8 mouse cellular contexts compared by ENCODE assay signal in genomic region chr1:91413536-91413897, GRCm38 (mm10). TPM values are rescaled to one million over a fixed set of nuclear protein-coding genes. Genes with fewer than 3 reads are reported as not detected.
A peak's percentile ranks its signal among the peaks of the same experiment; 100 is the strongest.
DNase-seq lines count a peak whose midpoint lies in the region; ATAC-seq and TF ChIP-seq lines count a peak whose summit lies in the region.

No protein-coding gene starts in this region.

- H3K27ac ChIP-seq in ES-Bruce4 (ENCODE audit: insufficient read depth, low read length): peak overlapping the region; percentile 54
- peak overlapping the region; percentile 96 for H3K27ac ChIP-seq in hindbrain, embryonic 10.5 days
- peak overlapping the region; percentile 64 for H3K27ac ChIP-seq in limb, embryonic 14.5 days (replicated peaks; ENCODE audit: low read depth, low read length)

- no peak for TF ChIP-seq EP300 in ES-Bruce4 (IDR thresholded peaks at IDR 0.05; ENCODE audit: insufficient read depth, low read depth, low read length)

- TF ChIP-seq CTCF in ES-Bruce4 (IDR thresholded peaks at IDR 0.05; ENCODE audit: low read depth, low read length): no peak

- H3K9ac ChIP-seq in ES-Bruce4 (ENCODE audit: low read depth, poor library complexity, severe bottlenecking): 0 out of 2 replicates have a peak overlapping the region, but pooled peaks have one; percentile 7
- peak overlapping the region; percentile 48; the same call in 1 of the 2 replicates for H3K9ac ChIP-seq in limb, embryonic 14.5 days (ENCODE audit: low read depth, low read length, severe bottlenecking)

- H3K27me3 ChIP-seq in ES-Bruce4 (ENCODE audit: control insufficient read depth, insufficient read depth, low read length, poor library complexity, severe bottlenecking): no peaks in the 10 kb centered on the region
- H3K27me3 ChIP-seq in hindbrain, embryonic 10.5 days (ENCODE audit: insufficient read depth, poor library complexity, severe bottlenecking): peaks cover 6% of the 10 kb centered on the region; the same call in 1 of the 2 replicates
- no peaks in the 10 kb centered on the region for H3K27me3 ChIP-seq in limb, embryonic 14.5 days (ENCODE audit: control insufficient read depth, insufficient read depth, low read length)

- peak; percentile 36 for DNase-seq in gastrocnemius, adult 18-20 months (ENCODE audit: low spot score)
- no peak for DNase-seq in gastrocnemius, adult 8-10 months (ENCODE audit: low spot score in 2 of 2)
- DNase-seq in hindbrain, embryonic 10.5 days (ENCODE audit: low spot score): no peak
- DNase-seq in limb, embryonic 14.5 days (ENCODE audit: low spot score): no peak
- DNase-seq in testis, postnatal 14 days (ENCODE audit: low spot score): peak; percentile 31
- no peak for DNase-seq in gastrocnemius, postnatal 25 days
- no peak for DNase-seq in layer of hippocampus, postnatal 10 days (ENCODE audit: low spot score in 2 of 2)

- H3K36me3 ChIP-seq in ES-Bruce4 (ENCODE audit: control insufficient read depth, insufficient read depth, low read length, poor library complexity, severe bottlenecking): no peaks in the 10 kb centered on the region
- H3K36me3 ChIP-seq in hindbrain, embryonic 10.5 days: peaks cover 19% of the 10 kb centered on the region
- no peaks in the 10 kb centered on the region; the same call in 1 of the 2 replicates for H3K36me3 ChIP-seq in limb, embryonic 14.5 days (ENCODE audit: control insufficient read depth, insufficient read depth, low read length)

- no peaks in the 10 kb centered on the region for H3K4me1 ChIP-seq in ES-Bruce4 (ENCODE audit: control insufficient read depth, insufficient read depth, low read length)
- peaks cover 65% of the 10 kb centered on the region for H3K4me1 ChIP-seq in hindbrain, embryonic 10.5 days (replicated peaks)
- peaks cover 26% of the 10 kb centered on the region for H3K4me1 ChIP-seq in limb, embryonic 14.5 days (ENCODE audit: control insufficient read depth, insufficient read depth, low read length)

- TF ChIP-seq POLR2A in ES-Bruce4 (IDR thresholded peaks at IDR 0.05; ENCODE audit: insufficient read depth, low read length): no peak
- TF ChIP-seq POLR2A in limb, embryonic 14.5 days (IDR thresholded peaks at IDR 0.05; ENCODE audit: borderline replicate concordance, extremely low read depth, insufficient read depth, insufficient read length): no peak

- H3K4me2 ChIP-seq in limb, embryonic 14.5 days (replicated peaks; ENCODE audit: low read depth, low read length, severe bottlenecking): peak overlapping the region; percentile 99

- under 1% methylated on average over 14 of the region's 14 CpGs for WGBS in hindbrain, embryonic 10.5 days
- WGBS in limb, embryonic 14.5 days: 0% methylated on average over 14 of the region's 14 CpGs

- no peaks in the 10 kb centered on the region for H3K9me3 ChIP-seq in ES-Bruce4 (replicated peaks; ENCODE audit: control insufficient read depth, insufficient read depth, low read length, poor library complexity, severe bottlenecking)
- no peaks in the 10 kb centered on the region for H3K9me3 ChIP-seq in hindbrain, embryonic 10.5 days
- no peaks in the 10 kb centered on the region for H3K9me3 ChIP-seq in limb, embryonic 14.5 days (ENCODE audit: control insufficient read depth, low read length)

- ATAC-seq in limb, embryonic 14.5 days (ENCODE audit: low FRiP score, low read depth): no peak

- peak overlapping the region; percentile 80 for H3K4me3 ChIP-seq in ES-Bruce4 (ENCODE audit: low read depth, low read length)
- peak overlapping the region; percentile 78 for H3K4me3 ChIP-seq in hindbrain, embryonic 10.5 days
- peak overlapping the region; percentile 82 for H3K4me3 ChIP-seq in limb, embryonic 14.5 days (replicated peaks; ENCODE audit: low read length)

RNA-seq across cellular contexts. Expression of gene Hes6, which starts 0.3 kb away (rescaled TPM):
- 1 to 10 TPM; 6.0 to 6.4 TPM for total RNA-seq in gastrocnemius, adult 18-20 months (2021)
- 1 to 10 TPM; 6.9 to 9.2 (median 7.2) TPM for total RNA-seq in gastrocnemius, adult 8-10 months (2022)
- polyA plus RNA-seq in ES-Bruce4 (2011; ENCODE audit: insufficient read depth, insufficient read length, low read depth, missing spikeins): 13.0 and 15.6 TPM in 2 replicates
- polyA plus RNA-seq in hindbrain, embryonic 10.5 days (2016; fragmentation: Nextera tagmentation; extraction: Ambion mirVana): 285 and 401 TPM in 2 replicates
- polyA plus RNA-seq in limb, embryonic 14.5 days (2012; rRNA removed): 82.8 and 104 TPM in 2 replicates
- 91.0 and 91.6 TPM in 2 replicates for polyA plus RNA-seq in limb, embryonic 14.5 days (2014; fragmentation: Nextera tagmentation; extraction: Ambion mirVana)
- total RNA-seq in gastrocnemius, postnatal 25 days (2021): 1 to 10 TPM; 6.9 to 8.6 TPM
- 10 to 100 TPM; 31.4 to 36.0 TPM for total RNA-seq in layer of hippocampus, postnatal 10 days (2021)

RNA-seq across cellular contexts. Expression of gene Ilkap, which starts 14.9 kb away (rescaled TPM):
- 10 to 100 TPM; 35.4 to 40.1 TPM for total RNA-seq in gastrocnemius, adult 18-20 months (2021)
- total RNA-seq in gastrocnemius, adult 8-10 months (2022): 10 to 100 TPM; 31.2 to 40.1 (median 34.0) TPM
- polyA plus RNA-seq in ES-Bruce4 (2011; ENCODE audit: insufficient read depth, insufficient read length, low read depth, missing spikeins): 66.3 and 72.1 TPM in 2 replicates
- 165 and 173 TPM in 2 replicates for polyA plus RNA-seq in hindbrain, embryonic 10.5 days (2016; fragmentation: Nextera tagmentation; extraction: Ambion mirVana)
- polyA plus RNA-seq in limb, embryonic 14.5 days (2012; rRNA removed): 130 and 142 TPM in 2 replicates
- polyA plus RNA-seq in limb, embryonic 14.5 days (2014; fragmentation: Nextera tagmentation; extraction: Ambion mirVana): 140 and 158 TPM in 2 replicates
- total RNA-seq in gastrocnemius, postnatal 25 days (2021): 10 to 100 TPM; 30.1 to 35.8 TPM
- 10 to 100 TPM; 60.1 to 78.9 TPM for total RNA-seq in layer of hippocampus, postnatal 10 days (2021)

RNA-seq across cellular contexts. Expression of gene Per2, which starts 45.6 kb away (rescaled TPM):
- 1 to 10 TPM; 2.3 to 3.0 TPM for total RNA-seq in gastrocnemius, adult 18-20 months (2021)
- total RNA-seq in gastrocnemius, adult 8-10 months (2022): 10 to 100 TPM in 1 of 4 experiments, 1 to 10 TPM in 3; 7.0 to 15.0 (median 8.8) TPM
- 0.21 and 0.30 TPM in 2 replicates for polyA plus RNA-seq in ES-Bruce4 (2011; ENCODE audit: insufficient read depth, insufficient read length, low read depth, missing spikeins)
- polyA plus RNA-seq in hindbrain, embryonic 10.5 days (2016; fragmentation: Nextera tagmentation; extraction: Ambion mirVana): 1.9 and 2.4 TPM in 2 replicates
- 8.3 and 10.5 TPM in 2 replicates for polyA plus RNA-seq in limb, embryonic 14.5 days (2012; rRNA removed)
- 4.0 and 4.2 TPM in 2 replicates for polyA plus RNA-seq in limb, embryonic 14.5 days (2014; fragmentation: Nextera tagmentation; extraction: Ambion mirVana)
- 1 to 10 TPM in 1 of 2 experiments, under 1 TPM in 1; 0.97 to 7.1 TPM for total RNA-seq in gastrocnemius, postnatal 25 days (2021)
- total RNA-seq in layer of hippocampus, postnatal 10 days (2021): 10 to 100 TPM; 16.1 to 18.6 TPM

RNA-seq across cellular contexts. Expression of gene Erfe, which starts 47.3 kb away (rescaled TPM):
- total RNA-seq in gastrocnemius, adult 18-20 months (2021): 1 to 10 TPM; 1.2 to 1.6 TPM
- total RNA-seq in gastrocnemius, adult 8-10 months (2022): 1 to 10 TPM in 1 of 4 experiments, under 1 TPM in 2, not detected in 1; 0.32 to 2.1 (median 0.63) TPM
- polyA plus RNA-seq in ES-Bruce4 (2011; ENCODE audit: insufficient read depth, insufficient read length, low read depth, missing spikeins): 7.0 and 13.3 TPM in 2 replicates
- polyA plus RNA-seq in hindbrain, embryonic 10.5 days (2016; fragmentation: Nextera tagmentation; extraction: Ambion mirVana): 0.85 and 1.7 TPM in 2 replicates
- polyA plus RNA-seq in limb, embryonic 14.5 days (2012; rRNA removed): 2.1 and 2.2 TPM in 2 replicates
- polyA plus RNA-seq in limb, embryonic 14.5 days (2014; fragmentation: Nextera tagmentation; extraction: Ambion mirVana): 1.5 and 1.9 TPM in 2 replicates
- 1 to 10 TPM; 2.3 to 3.6 TPM for total RNA-seq in gastrocnemius, postnatal 25 days (2021)
- total RNA-seq in layer of hippocampus, postnatal 10 days (2021): under 1 TPM; 0.18 to 0.57 TPM

Comparison
In these comparisons a context has a peak if more than half of its experiments do, and no peak if none do; other contexts are left out.
1. DNase-seq: peak in gastrocnemius, adult 18-20 months (single experiment) and testis, postnatal 14 days (single experiment); none in gastrocnemius, adult 8-10 months (0 of 2), hindbrain, embryonic 10.5 days (single experiment), limb, embryonic 14.5 days (single experiment), gastrocnemius, postnatal 25 days (single experiment) and layer of hippocampus, postnatal 10 days (0 of 2).
2. Peak in every context shown above with its lines, with median percentiles within 50 percentile points of each other: H3K27ac ChIP-seq and H3K4me3 ChIP-seq.